Mouse (Mus musculus): Measurements from ENCODE around the gene Foxi1. TPM values are rescaled to one million over a fixed set of nuclear protein-coding genes. Genes with fewer than 3 reads are reported as not detected.

Foxi1 gene
- not detected in 2 replicates for polyA plus RNA-seq (2012; rRNA removed)
- polyA plus RNA-seq (2014; fragmentation: Nextera tagmentation; extraction: Ambion mirVana), result not detected in 2 replicates

- H3K4me1 ChIP-seq (ENCODE audit: control insufficient read depth, insufficient read depth, low read length), result no peaks in the 10 kb centered on the region
- WGBS, result 77% methylated on average over 3 of the region's 10 CpGs
- no peak for ATAC-seq (ENCODE audit: low FRiP score, low read depth)
- no peak for DNase-seq (ENCODE audit: low spot score)
- no peak within 1 kb of the TSS for H3K4me3 ChIP-seq (replicated peaks; ENCODE audit: low read length)
- no peaks in the 10 kb centered on the region for H3K9me3 ChIP-seq (ENCODE audit: control insufficient read depth, low read length)
- no peaks in the 10 kb centered on the region for H3K36me3 ChIP-seq (ENCODE audit: control insufficient read depth, insufficient read depth, low read length)
- no peaks in the 10 kb centered on the region for H3K27me3 ChIP-seq (ENCODE audit: control insufficient read depth, insufficient read depth, low read length)
- TF ChIP-seq POLR2A (IDR thresholded peaks at IDR 0.05; ENCODE audit: borderline replicate concordance, extremely low read depth, insufficient read depth, insufficient read length), result no peak
- H3K9ac ChIP-seq (ENCODE audit: low read depth, low read length, severe bottlenecking), result no peak within 1 kb of the TSS
- no peak within 1 kb of the TSS for H3K4me2 ChIP-seq (replicated peaks; ENCODE audit: low read depth, low read length, severe bottlenecking)
- no peak within 1 kb of the TSS for H3K27ac ChIP-seq (replicated peaks; ENCODE audit: low read depth, low read length)
Measured at GRCm38 (mm10) chr11:34207989-34208388, at the start of gene Foxi1. TSS of gene Foxi1 (minus strand) at chr11:34208089.

DNA sequence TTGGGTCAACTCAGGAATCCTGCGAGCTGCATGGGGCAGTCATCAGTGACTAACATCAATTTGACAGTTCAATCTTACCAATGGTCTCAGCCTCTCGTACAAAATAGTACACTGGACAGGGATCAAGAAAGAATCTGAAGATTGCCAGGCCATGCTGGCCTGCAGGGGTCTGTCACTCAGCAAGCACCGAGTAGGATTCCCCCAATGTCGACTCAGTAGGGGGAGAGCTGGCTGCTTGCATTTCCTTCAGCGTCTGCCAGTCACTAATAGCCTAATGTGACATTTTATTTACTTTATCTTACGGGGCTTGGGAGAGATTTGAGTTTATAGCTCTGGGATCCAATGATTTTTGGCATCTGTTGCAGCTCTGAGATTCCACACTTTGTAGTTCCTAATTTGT lies 35.1 kb upstream of the Foxi1 start:
- H3K4me1 ChIP-seq (ENCODE audit: control insufficient read depth, insufficient read depth, low read length), result no peaks in the 10 kb centered on the region
- H3K27me3 ChIP-seq (ENCODE audit: control insufficient read depth, insufficient read depth, low read length), result no peaks in the 10 kb centered on the region
- 46% methylated on average over 6 of the region's 6 CpGs for WGBS
- H3K9ac ChIP-seq (ENCODE audit: low read depth, low read length, severe bottlenecking), result no peak overlapping the region
- H3K9me3 ChIP-seq (ENCODE audit: control insufficient read depth, low read length), result no peaks in the 10 kb centered on the region
- no peaks in the 10 kb centered on the region for H3K36me3 ChIP-seq (ENCODE audit: control insufficient read depth, insufficient read depth, low read length)
- no peak for TF ChIP-seq POLR2A (IDR thresholded peaks at IDR 0.05; ENCODE audit: borderline replicate concordance, extremely low read depth, insufficient read depth, insufficient read length)
- DNase-seq (ENCODE audit: low spot score) (no peak), ATAC-seq (ENCODE audit: low FRiP score, low read depth) (no peak)
- no peak overlapping the region for H3K4me2 ChIP-seq (replicated peaks; ENCODE audit: low read depth, low read length, severe bottlenecking)
- no peak overlapping the region for H3K4me3 ChIP-seq (replicated peaks; ENCODE audit: low read length)
- H3K27ac ChIP-seq (replicated peaks; ENCODE audit: low read depth, low read length), result no peak overlapping the region

GRCm38 (mm10) chr11:34240252-34240651 lies 32.4 kb upstream of the Foxi1 start:
- H3K9me3 ChIP-seq (ENCODE audit: control insufficient read depth, low read length), result no peaks in the 10 kb centered on the region
- no peak for DNase-seq (ENCODE audit: low spot score)
- no peak overlapping the region for H3K27ac ChIP-seq (replicated peaks; ENCODE audit: low read depth, low read length)
- no peaks in the 10 kb centered on the region for H3K4me1 ChIP-seq (ENCODE audit: control insufficient read depth, insufficient read depth, low read length)
- TF ChIP-seq POLR2A (IDR thresholded peaks at IDR 0.05; ENCODE audit: borderline replicate concordance, extremely low read depth, insufficient read depth, insufficient read length), result no peak
- ATAC-seq (ENCODE audit: low FRiP score, low read depth), result no peak
- no peaks in the 10 kb centered on the region for H3K36me3 ChIP-seq (ENCODE audit: control insufficient read depth, insufficient read depth, low read length)
- no peaks in the 10 kb centered on the region for H3K27me3 ChIP-seq (ENCODE audit: control insufficient read depth, insufficient read depth, low read length)
- WGBS, result 100% methylated on average over 1 of the region's 1 CpGs
- no peak overlapping the region for H3K4me2 ChIP-seq (replicated peaks; ENCODE audit: low read depth, low read length, severe bottlenecking)
- H3K9ac ChIP-seq (ENCODE audit: low read depth, low read length, severe bottlenecking), result no peak overlapping the region
- H3K4me3 ChIP-seq (replicated peaks; ENCODE audit: low read length), result no peak overlapping the region

DNA sequence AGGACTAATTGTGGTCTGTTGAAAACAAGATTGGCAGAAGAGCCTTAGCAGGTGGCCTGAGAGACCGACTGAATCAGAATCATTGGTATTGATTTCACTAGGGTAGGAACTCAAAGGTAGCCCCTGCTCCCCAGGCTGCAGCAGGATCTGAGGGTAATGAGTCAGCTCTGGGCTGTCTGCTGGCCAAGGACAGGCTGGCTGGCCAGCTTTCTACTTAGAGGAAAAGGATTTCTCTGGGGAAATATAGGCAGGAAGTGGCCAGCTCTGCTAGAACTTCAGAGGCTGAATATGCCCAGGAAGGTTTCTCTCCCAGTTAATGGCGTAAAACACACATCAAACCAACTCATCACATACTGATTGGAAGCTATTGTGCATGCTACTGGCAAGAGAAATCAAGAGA lies 31.8 kb upstream of the Foxi1 start:
- Histone ChIP-seq H3K4me3 (replicated peaks; ENCODE audit: low read length) (no peak overlapping the region), H3K9ac (ENCODE audit: low read depth, low read length, severe bottlenecking) (no peak overlapping the region), H3K9me3 (ENCODE audit: control insufficient read depth, low read length) (no peaks in the 10 kb centered on the region), H3K4me2 (replicated peaks; ENCODE audit: low read depth, low read length, severe bottlenecking) (no peak overlapping the region), H3K36me3 (ENCODE audit: control insufficient read depth, insufficient read depth, low read length) (no peaks in the 10 kb centered on the region), H3K27ac (replicated peaks; ENCODE audit: low read depth, low read length) (no peak overlapping the region), H3K27me3 (ENCODE audit: control insufficient read depth, insufficient read depth, low read length) (no peaks in the 10 kb centered on the region), H3K4me1 (ENCODE audit: control insufficient read depth, insufficient read depth, low read length) (no peaks in the 10 kb centered on the region)
- no peak for ATAC-seq (ENCODE audit: low FRiP score, low read depth)
- no peak for DNase-seq (ENCODE audit: low spot score)
- no peak for TF ChIP-seq POLR2A (IDR thresholded peaks at IDR 0.05; ENCODE audit: borderline replicate concordance, extremely low read depth, insufficient read depth, insufficient read length)
- WGBS, result 73% methylated on average over 2 of the region's 2 CpGs

DNA sequence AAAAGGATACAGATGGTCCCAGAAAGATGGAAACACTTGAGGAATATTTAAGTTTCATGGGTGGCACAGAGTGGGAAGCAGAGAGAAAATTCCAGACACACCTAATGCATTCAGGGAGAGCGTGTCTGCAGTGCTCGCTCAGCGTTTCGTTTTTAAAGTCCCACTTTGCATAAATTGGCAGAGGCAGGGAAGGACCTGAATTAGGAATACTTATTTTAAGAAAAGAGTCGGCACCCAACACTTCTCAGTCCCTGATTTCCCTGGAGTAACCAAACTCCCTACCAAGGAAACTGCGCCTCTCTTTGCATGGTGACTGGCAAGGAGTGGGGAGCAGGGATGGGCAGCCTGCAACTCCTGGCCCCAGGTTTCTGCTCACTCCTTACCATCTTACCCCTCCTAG lies 29.0 kb upstream of the Foxi1 start:
- Histone ChIP-seq H3K9me3 (ENCODE audit: control insufficient read depth, low read length) (no peaks in the 10 kb centered on the region), H3K4me3 (replicated peaks; ENCODE audit: low read length) (no peak overlapping the region), H3K36me3 (ENCODE audit: control insufficient read depth, insufficient read depth, low read length) (no peaks in the 10 kb centered on the region), H3K4me1 (ENCODE audit: control insufficient read depth, insufficient read depth, low read length) (no peaks in the 10 kb centered on the region), H3K9ac (ENCODE audit: low read depth, low read length, severe bottlenecking) (no peak overlapping the region), H3K27ac (replicated peaks; ENCODE audit: low read depth, low read length) (no peak overlapping the region), H3K4me2 (replicated peaks; ENCODE audit: low read depth, low read length, severe bottlenecking) (no peak overlapping the region), H3K27me3 (ENCODE audit: control insufficient read depth, insufficient read depth, low read length) (no peaks in the 10 kb centered on the region)
- DNase-seq (ENCODE audit: low spot score), result no peak
- WGBS, result 79% methylated on average over 6 of the region's 6 CpGs
- TF ChIP-seq POLR2A (IDR thresholded peaks at IDR 0.05; ENCODE audit: borderline replicate concordance, extremely low read depth, insufficient read depth, insufficient read length), result no peak
- no peak for ATAC-seq (ENCODE audit: low FRiP score, low read depth)
